Mouse (Mus musculus) heart, postnatal 0 days (tissue): ENCODE data around the gene Dpp6.

Experiments used
- CTCF ChIP-seq: IDR thresholded peaks from 2 replicates; pipeline ENCODE4 v1.5.1; 2016; ENCODE audit warnings: antibody characterized with exemption, control low read depth, low read depth
- EP300 ChIP-seq: IDR thresholded peaks from 2 replicates; pipeline ENCODE4 v1.6.1; 2016; ENCODE audit warnings: antibody characterized with exemption, low read depth

DNA sequence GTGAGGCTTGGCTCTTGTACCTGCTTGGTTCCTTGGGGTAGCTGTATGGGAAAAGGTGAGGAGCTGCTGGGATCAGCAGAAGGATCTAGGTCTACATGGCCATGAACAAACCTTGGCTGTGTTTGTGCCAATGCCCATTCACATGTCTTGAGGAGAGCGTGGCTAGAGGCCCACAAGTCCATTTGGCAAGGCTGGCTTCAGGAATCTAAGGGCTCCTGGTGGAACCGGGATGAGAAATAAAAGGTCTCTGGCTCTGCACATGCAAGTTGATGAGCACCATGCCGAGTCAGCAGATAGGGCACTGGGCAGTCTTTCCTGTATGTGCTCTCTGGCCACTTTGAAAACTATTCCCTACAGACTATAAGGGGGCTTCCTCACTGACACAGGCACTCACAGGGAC is 441.6 kb downstream of the Dpp6 start:
- TF ChIP-seq CTCF (no peak), EP300 (no peak)
